Mouse (Mus musculus) small intestine, adult 2 months (tissue): ENCODE measurements around the gene Gm20489.

Experiments
- CTCF ChIP-seq: fragments of 200-500 bp; IDR thresholded peaks from 2 replicates; pipeline ENCODE4 v1.5.1; 2012; ENCODE audit warnings: low read depth, mild to moderate bottlenecking, control low read depth, inconsistent platforms, low read length, moderate library complexity, mixed read lengths; ENCODE audit not compliant: insufficient replicate concordance, insufficient read length; ENCODE audit errors: extremely low read depth
- POLR2A ChIP-seq: fragments of 200-500 bp; IDR thresholded peaks from 2 replicates; pipeline ENCODE4 v1.6.1; 2012; ENCODE audit warnings: low read depth, mild to moderate bottlenecking, control low read depth, inconsistent platforms, low read length, moderate library complexity

DNA sequence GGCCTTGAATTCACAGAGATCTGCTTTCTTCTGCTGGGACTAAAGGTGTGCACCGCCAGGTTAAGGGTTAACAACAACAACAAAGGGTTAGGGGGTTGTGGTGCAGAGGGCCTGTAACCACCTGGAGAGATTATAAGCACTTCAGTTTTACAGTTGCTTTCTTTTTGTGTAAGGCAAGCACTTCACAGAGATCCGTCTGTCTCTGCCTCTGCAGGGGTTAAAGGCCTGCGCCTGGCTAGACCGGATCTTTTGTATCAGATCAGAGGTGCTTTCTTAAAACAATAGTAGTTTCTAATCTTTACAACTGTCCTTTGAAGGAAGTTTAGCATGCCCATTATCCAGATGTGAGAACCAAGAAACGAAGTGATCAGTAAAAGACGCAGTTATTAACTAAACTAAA is 4.6 kb upstream of the Gm20489 start:
- TF ChIP-seq CTCF (no peak), POLR2A (no peak)
